Mouse (Mus musculus) small intestine, adult 2 months (tissue): ENCODE data around the gene Tram2. TPM values are rescaled to one million over a fixed set of nuclear protein-coding genes. Genes with fewer than 3 reads are reported as not detected.

Source experiments
- H3K27ac ChIP-seq: fragments of 200-500 bp; 2 replicates; pipeline ENCODE4 v1.5.1; 2012; ENCODE audit warnings: low read depth, low read length, control low read depth, inconsistent platforms; ENCODE audit not compliant: insufficient read depth
- H3K27me3 ChIP-seq: fragments of 200-500 bp; 2 replicates; pipeline ENCODE4 v1.6.1; 2012; ENCODE audit warnings: mild to moderate bottlenecking, moderate library complexity, low read length, inconsistent platforms; ENCODE audit not compliant: control insufficient read depth, insufficient read depth
- H3K36me3 ChIP-seq: fragments of 200-500 bp; 2 replicates; pipeline ENCODE4 v1.6.1; 2012; ENCODE audit warnings: mild to moderate bottlenecking, low read length, control low read depth, inconsistent platforms; ENCODE audit not compliant: control insufficient read depth, insufficient read depth
- H3K4me1 ChIP-seq: fragments of 200-500 bp; 2 replicates; pipeline ENCODE4 v1.6.1; 2012; ENCODE audit warnings: low read length, inconsistent platforms, mixed read lengths; ENCODE audit not compliant: control insufficient read depth, insufficient read depth, insufficient read length
- H3K4me3 ChIP-seq: fragments of 200-500 bp; 2 replicates; pipeline ENCODE4 v1.5.1; 2012; ENCODE audit warnings: low read depth, mild to moderate bottlenecking, control low read depth, inconsistent platforms, low read length, moderate library complexity
- CTCF ChIP-seq: fragments of 200-500 bp; IDR thresholded peaks from 2 replicates; pipeline ENCODE4 v1.5.1; 2012; ENCODE audit warnings: low read depth, mild to moderate bottlenecking, control low read depth, inconsistent platforms, low read length, moderate library complexity, mixed read lengths; ENCODE audit not compliant: insufficient replicate concordance, insufficient read length; ENCODE audit errors: extremely low read depth
- POLR2A ChIP-seq: fragments of 200-500 bp; IDR thresholded peaks from 2 replicates; pipeline ENCODE4 v1.6.1; 2012; ENCODE audit warnings: low read depth, mild to moderate bottlenecking, control low read depth, inconsistent platforms, low read length, moderate library complexity
- WGBS: fragments of 180-500 bp; shearing (Covaris S2); methylation state at CpG from one replicate; pipeline ENCODE4 v1.1.7; 2018; 5-methylcytosine and 5-hydroxymethylcytosine counted together
- polyA plus RNA-seq: library from polyadenylated mRNA; depleted of rRNA; stranded (reverse); fragments of >200 nt; gene quantifications from 2 replicates; pipeline ENCODE4 v1.2.3, GENCODE M21; 2012

The Tram2 gene
- polyA plus RNA-seq, 1 experiment = 7.9 TPM

DNA sequence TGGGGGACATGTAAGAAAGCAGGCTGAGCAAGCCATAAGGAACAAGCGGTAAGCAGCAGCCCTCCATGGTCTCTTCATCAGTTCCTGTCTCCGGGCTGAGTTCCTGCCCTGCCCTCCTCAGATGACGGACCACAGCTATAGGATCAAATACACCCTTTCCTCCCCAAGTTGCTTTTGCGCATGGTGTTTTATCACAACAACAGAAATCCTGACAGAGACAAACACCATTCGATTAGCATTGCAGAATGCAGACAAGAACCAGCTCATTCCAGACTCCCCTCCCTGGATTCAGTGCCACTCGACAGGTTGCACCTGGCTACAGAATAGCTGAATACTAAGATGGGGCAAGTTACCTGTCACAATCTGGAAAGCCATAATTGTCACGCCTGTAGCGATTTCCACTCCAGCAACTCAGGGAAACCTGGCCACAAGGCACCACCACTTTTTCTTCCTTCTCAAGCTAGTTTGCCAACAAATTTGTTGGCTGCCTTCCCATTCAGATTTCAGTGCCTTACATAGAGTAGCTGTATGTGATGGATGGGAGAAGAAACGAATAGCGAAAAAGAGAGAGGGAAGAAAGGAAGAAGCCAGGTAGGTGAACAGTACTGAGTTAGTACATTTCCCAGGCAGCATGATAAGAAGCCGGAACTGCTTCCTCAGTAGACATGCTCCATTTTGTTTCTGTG is 11.3 kb downstream of the Tram2 start:
- Histone ChIP-seq H3K36me3 (no peaks in the 10 kb centered on the region), H3K27me3 (no peaks in the 10 kb centered on the region), H3K4me3 (no peak overlapping the region), H3K4me1 (peaks cover 10% of the 10 kb centered on the region; the same call in 1 of the 2 replicates), H3K27ac (no peak overlapping the region)
- 74% methylated on average over 11 of the region's 11 CpGs for WGBS
- no peak for TF ChIP-seq CTCF
- TF ChIP-seq POLR2A = no peak

DNA sequence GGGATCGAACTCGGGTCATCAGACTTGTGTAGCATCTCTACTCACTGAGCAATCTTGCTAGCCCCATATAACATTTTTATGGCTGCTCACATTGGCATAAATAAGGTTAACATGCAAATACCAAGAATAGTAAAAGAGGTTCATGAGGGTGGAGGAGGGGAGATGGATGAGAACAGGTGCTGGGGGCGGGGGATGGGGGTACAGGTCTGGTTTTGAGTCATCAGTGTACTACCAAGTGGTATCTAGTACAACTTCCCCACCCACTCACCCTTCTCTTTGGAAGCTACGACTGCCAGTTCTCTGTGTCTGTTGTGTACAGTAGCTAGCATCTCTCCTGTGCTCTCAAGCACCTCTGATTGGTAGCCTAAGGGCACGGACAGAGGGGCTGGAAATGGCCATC is 14.9 kb downstream of the Tram2 start:
- no peak for TF ChIP-seq CTCF
- no peak for TF ChIP-seq POLR2A
- WGBS = 87% methylated on average over 5 of the region's 5 CpGs
- no peak overlapping the region for H3K27ac ChIP-seq
- peaks cover 5% of the 10 kb centered on the region; the same call in 1 of the 2 replicates for H3K4me1 ChIP-seq
- H3K4me3 ChIP-seq = no peak overlapping the region
- H3K27me3 ChIP-seq = no peaks in the 10 kb centered on the region
- no peaks in the 10 kb centered on the region for H3K36me3 ChIP-seq

DNA sequence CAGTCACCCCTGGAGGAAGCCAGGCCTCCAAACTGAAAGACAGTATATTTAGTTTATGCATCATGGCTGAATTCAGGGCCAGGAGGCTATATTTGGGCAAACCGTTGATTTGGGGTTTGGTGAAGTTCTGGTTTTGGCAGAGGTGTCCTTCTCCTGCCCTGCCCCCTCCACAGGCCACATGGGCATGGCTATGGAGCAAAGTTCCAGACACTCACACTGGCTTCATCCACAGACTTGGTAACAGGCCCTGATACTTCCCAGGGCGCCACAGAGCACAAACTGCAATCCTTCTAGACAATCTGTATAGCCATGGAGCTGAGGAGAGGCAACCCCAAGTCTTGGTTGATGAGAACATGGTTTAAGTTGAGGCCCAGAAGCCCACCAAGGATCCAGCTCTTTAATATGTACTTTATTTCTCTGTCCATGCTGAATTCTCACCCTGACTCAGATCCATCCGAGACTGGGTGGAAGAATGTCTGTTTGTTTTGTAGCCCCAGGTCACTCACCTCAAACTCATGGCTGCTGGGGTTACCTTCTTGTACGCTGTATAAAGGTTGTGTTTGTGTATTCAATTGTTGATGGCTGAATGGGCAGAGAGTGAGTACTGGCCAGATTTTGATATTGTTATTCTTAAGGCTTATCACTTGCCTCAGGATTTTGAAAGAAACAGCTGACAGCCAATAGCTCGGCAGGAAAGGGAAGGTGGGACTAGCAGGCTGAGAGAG is 19.5 kb downstream of the Tram2 start:
- no peak overlapping the region for H3K27ac ChIP-seq
- 85% methylated on average over 5 of the region's 5 CpGs for WGBS
- no peaks in the 10 kb centered on the region for H3K27me3 ChIP-seq
- no peak overlapping the region for H3K4me3 ChIP-seq
- TF ChIP-seq CTCF (no peak), POLR2A (no peak)
- H3K36me3 ChIP-seq = no peaks in the 10 kb centered on the region
- H3K4me1 ChIP-seq = no peaks in the 10 kb centered on the region

- TF ChIP-seq POLR2A (no peak), CTCF (no peak)
- Histone ChIP-seq H3K4me3 (no peak overlapping the region), H3K27me3 (no peaks in the 10 kb centered on the region), H3K36me3 (no peaks in the 10 kb centered on the region), H3K27ac (no peak overlapping the region), H3K4me1 (no peaks in the 10 kb centered on the region; the same call in 1 of the 2 replicates)
- WGBS = 76% methylated on average over 9 of the region's 9 CpGs
Measured at GRCm38 (mm10) chr1:21053009-21053408, 26.0 kb downstream of the Tram2 start.

DNA sequence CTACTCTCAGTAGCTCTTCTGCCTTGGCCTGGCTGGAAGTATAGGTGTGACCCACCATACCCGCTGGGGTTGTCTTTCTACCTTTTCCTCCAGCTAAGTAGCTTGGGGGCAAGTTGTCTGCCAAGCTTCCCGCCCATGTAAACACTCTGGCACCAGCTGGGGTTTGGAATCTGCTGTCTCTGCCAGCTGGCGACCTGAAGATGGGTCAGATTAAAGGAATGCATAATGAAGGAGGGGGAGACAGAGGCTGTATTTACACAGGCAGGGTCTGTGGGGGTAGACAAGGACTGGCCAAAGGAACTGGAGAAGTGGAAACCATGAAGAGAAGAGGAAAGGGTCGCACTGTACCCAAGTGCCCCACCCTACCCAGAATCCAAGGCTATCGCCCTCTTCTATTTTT is 26.4 kb downstream of the Tram2 start:
- no peak overlapping the region for H3K27ac ChIP-seq
- WGBS = 48% methylated on average over 5 of the region's 5 CpGs
- no peak for TF ChIP-seq CTCF
- no peak for TF ChIP-seq POLR2A

DNA sequence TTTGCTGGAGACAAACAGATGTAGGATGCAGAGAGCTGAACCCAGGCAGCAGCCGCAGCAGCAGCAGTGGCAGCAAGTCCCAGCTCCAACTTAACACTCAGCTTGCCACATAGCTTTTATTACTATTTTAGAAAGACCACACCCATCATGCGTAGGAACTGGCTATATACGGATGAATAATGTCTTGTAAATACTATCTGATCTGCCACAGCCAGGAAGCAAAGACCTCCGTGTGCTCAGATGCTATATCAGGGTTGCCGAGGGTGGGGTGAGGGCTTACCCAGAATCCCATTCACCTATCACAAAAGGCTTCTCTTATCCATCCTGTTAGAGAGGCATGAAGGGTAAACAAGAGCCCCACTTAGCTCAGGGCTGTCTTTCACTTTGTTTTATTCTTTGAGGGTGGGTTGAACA is 26.9 kb downstream of the Tram2 start:
- H3K27ac ChIP-seq = no peak overlapping the region

More for the DNA sequence above, 26.4 kb downstream of the Tram2 start:
- H3K36me3 ChIP-seq = no peaks in the 10 kb centered on the region
- no peaks in the 10 kb centered on the region for H3K27me3 ChIP-seq
- H3K4me3 ChIP-seq = no peak overlapping the region
- H3K4me1 ChIP-seq = no peaks in the 10 kb centered on the region; the same call in 1 of the 2 replicates

GRCm38 (mm10) chr1:21049005-21049404 is 30.0 kb downstream of the Tram2 start:
- Histone ChIP-seq H3K36me3 (no peaks in the 10 kb centered on the region), H3K4me3 (no peak overlapping the region), H3K27me3 (no peaks in the 10 kb centered on the region), H3K4me1 (no peaks in the 10 kb centered on the region; the same call in 1 of the 2 replicates), H3K27ac (no peak overlapping the region)
- WGBS = 73% methylated on average over 5 of the region's 5 CpGs
- TF ChIP-seq POLR2A (no peak), CTCF (no peak)

More for the DNA sequence above, 26.9 kb downstream of the Tram2 start:
- Histone ChIP-seq H3K4me3 (no peak overlapping the region), H3K36me3 (no peaks in the 10 kb centered on the region), H3K27me3 (no peaks in the 10 kb centered on the region), H3K4me1 (no peaks in the 10 kb centered on the region; the same call in 1 of the 2 replicates)
- WGBS = 29% methylated on average over 5 of the region's 5 CpGs
- TF ChIP-seq POLR2A = no peak
